Mouse (Mus musculus) spleen, adult 2 months (tissue): Measurements from ENCODE around the gene Neu1.

Experiments used
- CTCF ChIP-seq: fragments of 200-500 bp; IDR thresholded peaks from 2 replicates; pipeline ENCODE4 v1.5.1; 2011; ENCODE audit warnings: mild to moderate bottlenecking, inconsistent platforms; ENCODE audit not compliant: insufficient read depth, insufficient read length, insufficient replicate concordance; ENCODE audit errors: extremely low read depth
- POLR2A ChIP-seq: fragments of 200-500 bp; IDR thresholded peaks from 2 replicates; pipeline ENCODE4 v1.6.1; 2011; ENCODE audit warnings: low read depth, low read length, inconsistent platforms

GRCm38 (mm10) chr17:34893072-34893824 is 37.8 kb upstream of the Neu1 start:
- TF ChIP-seq CTCF (no peak), POLR2A (no peak)
